Mouse (Mus musculus) CH12.LX (cell line): ENCODE results near the gene Tbx6. TPM values are rescaled to one million over a fixed set of nuclear protein-coding genes. Genes with fewer than 3 reads are reported as not detected.

Experiments used
- DNase-seq: peaks from one replicate; pipeline ENCODE4 v3.0.0-alpha.2; 2013; ENCODE audit errors: extremely low read depth
- H3K27ac ChIP-seq: 2 replicates; pipeline ENCODE4 v1.5.1; 2012; ENCODE audit warnings: low read depth, mild to moderate bottlenecking, control low read depth, moderate library complexity; ENCODE audit not compliant: insufficient read depth
- H3K27me3 ChIP-seq: replicated peaks from 2 replicates; pipeline ENCODE3; 2012; ENCODE audit warnings: inconsistent platforms
- H3K36me3 ChIP-seq, 2 experiments: replicated peaks in 1 of 2; 2 replicates each; pipeline versions ENCODE3 to v1.6.1; 2012; ENCODE audit warnings: inconsistent platforms in 1 of 2, low read length in 1 of 2, mild to moderate bottlenecking in 1 of 2, mixed read lengths in 1 of 2, moderate library complexity in 1 of 2; ENCODE audit not compliant: control insufficient read depth in 1 of 2, insufficient read depth in 1 of 2
- H3K4me1 ChIP-seq, 2 experiments: 2 replicates each; pipeline ENCODE4 v1.6.1; 2012; ENCODE audit warnings: inconsistent platforms in 1 of 2, moderate library complexity in 1 of 2; ENCODE audit not compliant: insufficient read depth in 2 of 2, control insufficient read depth in 1 of 2
- H3K4me2 ChIP-seq: 2 replicates; pipeline ENCODE4 v1.6.1; 2012; ENCODE audit warnings: low read depth, mild to moderate bottlenecking, control low read depth; ENCODE audit not compliant: poor library complexity, insufficient read depth, severe bottlenecking
- H3K4me3 ChIP-seq, 3 experiments: fragments of 150-350 bp in 1 of 3; sonication (generic) in 1 of 3; replicated peaks in 1 of 3; 2 replicates each; pipeline versions ENCODE3 to v1.5.1; 2011 to 2012; ENCODE audit warnings: low read depth in 2 of 3, low read length in 2 of 3, mild to moderate bottlenecking in 2 of 3, moderate library complexity in 2 of 3, control low read depth in 1 of 3, improper control_type of control experiment in 1 of 3, inconsistent platforms in 1 of 3, mixed read lengths in 1 of 3; ENCODE audit not compliant: poor library complexity in 1 of 3
- H3K79me2 ChIP-seq: replicated peaks from 2 replicates; pipeline ENCODE4 v1.6.1; 2012; ENCODE audit warnings: mild to moderate bottlenecking, moderate library complexity; ENCODE audit not compliant: control insufficient read depth, poor library complexity, insufficient read depth, severe bottlenecking; ENCODE audit errors: extremely low read depth
- H3K9ac ChIP-seq: 2 replicates; pipeline ENCODE4 v1.6.1; 2012; ENCODE audit warnings: low read depth, mild to moderate bottlenecking, control low read depth, moderate library complexity; ENCODE audit not compliant: insufficient read depth
- H3K9me3 ChIP-seq: replicated peaks from 2 replicates; pipeline ENCODE3; 2012; ENCODE audit warnings: low read length, inconsistent platforms, mixed read lengths
- BHLHE40 ChIP-seq: IDR thresholded peaks from 2 replicates; pipeline ENCODE4 v1.6.1; 2011; ENCODE audit warnings: mild to moderate bottlenecking, low read depth, low read length, improper control_type of control experiment
- ELF1 ChIP-seq: IDR thresholded peaks from 2 replicates; pipeline ENCODE4 v1.6.1; 2014; ENCODE audit warnings: low read depth, mild to moderate bottlenecking, inconsistent platforms, low read length, improper control_type of control experiment
- ETS1 ChIP-seq: conservative IDR thresholded peaks from 2 replicates; pipeline ENCODE4 v1.6.1; 2012; ENCODE audit warnings: low read depth, mild to moderate bottlenecking, inconsistent platforms, low read length, improper control_type of control experiment, moderate library complexity
- GABPA ChIP-seq: IDR thresholded peaks from 2 replicates; pipeline ENCODE4 v1.6.1; 2012; ENCODE audit warnings: low read depth, low read length, improper control_type of control experiment, inconsistent platforms; ENCODE audit not compliant: insufficient replicate concordance
- JUN ChIP-seq: IDR thresholded peaks from 2 replicates; pipeline ENCODE4 v1.6.1; 2011; ENCODE audit warnings: low read depth, mild to moderate bottlenecking, low read length, improper control_type of control experiment, moderate library complexity; ENCODE audit not compliant: insufficient read depth
- MAFK ChIP-seq: IDR thresholded peaks from 2 replicates; pipeline ENCODE4 v1.6.1; 2011; ENCODE audit warnings: low read length, improper control_type of control experiment; ENCODE audit not compliant: insufficient replicate concordance
- MAX ChIP-seq: IDR thresholded peaks from 2 replicates; pipeline ENCODE4 v1.6.1; 2011; ENCODE audit warnings: low read length, improper control_type of control experiment
- MAZ ChIP-seq: IDR thresholded peaks from 2 replicates; pipeline ENCODE4 v1.6.1; 2012; ENCODE audit warnings: low read depth, mild to moderate bottlenecking, inconsistent platforms, low read length, improper control_type of control experiment, moderate library complexity
- MEF2A ChIP-seq: IDR thresholded peaks from 2 replicates; pipeline ENCODE4 v1.6.1; 2014; ENCODE audit warnings: low read depth, mild to moderate bottlenecking, inconsistent platforms, low read length, improper control_type of control experiment, borderline replicate concordance
- MXI1 ChIP-seq: IDR thresholded peaks from 2 replicates; pipeline ENCODE4 v1.6.1; 2011; ENCODE audit warnings: mild to moderate bottlenecking, low read depth, low read length, improper control_type of control experiment
- PAX5 ChIP-seq: IDR thresholded peaks from 2 replicates; pipeline ENCODE4 v1.6.1; 2012; ENCODE audit warnings: low read length, inconsistent platforms, mixed read lengths
- POLR2AphosphoS2 ChIP-seq: IDR thresholded peaks from 2 replicates; pipeline ENCODE4 v1.6.1; 2011; ENCODE audit warnings: low read depth, low read length, improper control_type of control experiment
- TBP ChIP-seq: conservative IDR thresholded peaks from 2 replicates; pipeline ENCODE4 v1.6.1; 2011; ENCODE audit warnings: low read depth, low read length, improper control_type of control experiment
- USF1 ChIP-seq: IDR thresholded peaks from 2 replicates; pipeline ENCODE4 v1.6.1; 2014; ENCODE audit warnings: low read depth, mild to moderate bottlenecking, inconsistent platforms, low read length, improper control_type of control experiment
- USF2 ChIP-seq: conservative IDR thresholded peaks from 2 replicates; pipeline ENCODE4 v1.6.1; 2011; ENCODE audit warnings: low read depth, low read length, improper control_type of control experiment
- ZC3H11A ChIP-seq: IDR thresholded peaks from 2 replicates; pipeline ENCODE4 v1.6.1; 2012; ENCODE audit warnings: low read depth, mild to moderate bottlenecking, inconsistent platforms, low read length, improper control_type of control experiment
- ZNF384 ChIP-seq: IDR thresholded peaks from 2 replicates; pipeline ENCODE4 v1.6.1; 2012; ENCODE audit warnings: low read depth, low read length, improper control_type of control experiment, inconsistent platforms
- dilution Hi-C: fragments of 300-500 bp; cut with MboI; formaldehyde crosslinking; loops from 2 replicates; pipeline ENCODE4 v1.14.3; 2020; ENCODE audit warnings: low sequenced_read_pairs; ENCODE audit not compliant: extremely low pct_unique_long_range_greater_than_20kb, extremely low pct_ligation_motif_present
- in situ Hi-C: fragments of 300-500 bp; cut with MboI; formaldehyde crosslinking; loops from 3 replicates; pipeline ENCODE4 v1.14.3; 2019; ENCODE audit warnings: low sequenced_read_pairs, low pct_ligation_motif_present, low pct_unique_long_range_greater_than_20kb, mixed read lengths
- polyA plus RNA-seq: library from polyadenylated mRNA; unstranded; fragments of >175 nt; gene quantifications from 2 replicates; pipeline ENCODE4 v1.2.1, GENCODE M21; 2012; ENCODE audit warnings: low read depth; ENCODE audit not compliant: insufficient read length
- total RNA-seq, 2 experiments: library from RNA; depleted of rRNA; stranded (reverse); fragments of 300-350 nt in 1 of 2; fragments of >200 nt in 1 of 2; gene quantifications; 2 replicates each; pipeline ENCODE4 v1.2.3; 2012 to 2014

The Tbx6 gene
- total and polyA plus RNA-seq, 3 experiments: 12.8 to 31.5 (median 15.8) TPM

GRCm38 (mm10) chr7:126791851-126792720 lies 10.8 kb downstream of the Tbx6 start, which contains the start of gene Ppp4c (continued):
- TF ChIP-seq ZNF384 (no peak), USF1 (no peak), USF2 (no peak), MXI1 (peak; percentile 87), GABPA (peak; percentile 6; the same call in 1 of the 2 replicates), MAZ (peak; percentile 82), JUN (no peak), MEF2A (peak; percentile 62; the same call in 1 of the 2 replicates), TBP (peak; percentile 59), ZC3H11A (no peak), ELF1 (peak; percentile 99)

- peaks cover 54 to 73% of the 10 kb centered on the region in 2 experiments for H3K36me3 ChIP-seq
- peaks cover 48% of the 10 kb centered on the region for H3K79me2 ChIP-seq
- in situ Hi-C loops: no loop called here
- no peaks in the 10 kb centered on the region for H3K27me3 ChIP-seq
- dilution Hi-C loops: no loop called here
- H3K9ac ChIP-seq: peak overlapping the region; percentile 89
- no peaks in the 10 kb centered on the region for H3K9me3 ChIP-seq
- DNase-seq: no peak
- no peak for TF ChIP-seq BHLHE40
- TF ChIP-seq MAFK: no peak
- TF ChIP-seq PAX5: no peak
- TF ChIP-seq POLR2AphosphoS2: no peak
- no peak for TF ChIP-seq MAX
- no peak for TF ChIP-seq ZC3H11A
- no peak for TF ChIP-seq ETS1
- peak overlapping the region; percentile 35; the same call in 1 of the 2 replicates for H3K27ac ChIP-seq
- H3K4me3 ChIP-seq: peak overlapping the region; percentile 63 to 88 (median 81)
- H3K4me1 ChIP-seq: peaks cover 8 to 61% of the 10 kb centered on the region in 2 experiments
- peak overlapping the region; percentile 72 for H3K4me2 ChIP-seq
Observed at GRCm38 (mm10) chr7:126792721-126793443, 11.6 kb downstream of the Tbx6 start.
